Mouse (Mus musculus): ENCODE results near the gene Gm13287. TPM values are rescaled to one million over a fixed set of nuclear protein-coding genes. Genes with fewer than 3 reads are reported as not detected.
"Not testable (repeated sequence)": the region's sequence is repeated elsewhere in the genome, so short reads cannot be mapped to it uniquely, and the experiment has no call there.

Gm13287 gene
- polyA plus RNA-seq, 2 experiments: not detected

- Histone ChIP-seq H3K27me3 (ENCODE audit: control insufficient read depth, insufficient read depth, low read length) (no peaks in the 10 kb centered on the region), H3K4me3 (ENCODE audit: insufficient read depth in 1 of 2, low read depth in 2 of 2, low read length in 2 of 2) (no peak within 1 kb of the TSS), H3K4me1 (replicated peaks; ENCODE audit: control insufficient read depth in 2 of 2, insufficient read depth in 2 of 2, low read length in 1 of 2) (no peaks in the 10 kb centered on the region), H3K4me2 (ENCODE audit: low read depth) (no peak within 1 kb of the TSS), H3K27ac (no peak within 1 kb of the TSS), H3K9me3 (ENCODE audit: control insufficient read depth, low read length) (no peaks in the 10 kb centered on the region), H3K36me3 (replicated peaks; ENCODE audit: control insufficient read depth, insufficient read depth, low read depth) (no peaks in the 10 kb centered on the region), H3K9ac (replicated peaks) (no peak within 1 kb of the TSS)
- DNase-seq (ENCODE audit: low read depth in 3 of 3, low spot score in 3 of 3): no peak
- TF ChIP-seq EP300 (IDR thresholded peaks at IDR 0.05; ENCODE audit: low read depth) (no peak), CTCF (IDR thresholded peaks at IDR 0.05; ENCODE audit: low read depth) (no peak)
- no peak for ATAC-seq (ENCODE audit: insufficient read depth)
- 32% methylated on average over 3 of the region's 3 CpGs for WGBS (ENCODE audit: insufficient replicate concordance)
These were observed 12.9 kb downstream of the Gm13287 start, which contains the start of gene Ifna7 for GRCm38 (mm10) chr4:88815928-88816327. TSS of gene Ifna7 (plus strand) at chr4:88816228.

GRCm38 (mm10) chr4:88819659-88820058 lies 16.6 kb downstream of the Gm13287 start, which contains the start of gene Ifna11:
TSS of gene Ifna11 (plus strand) at chr4:88819959.
- no peak for ATAC-seq (ENCODE audit: insufficient read depth)
- 70% methylated on average over 1 of the region's 1 CpGs for WGBS (ENCODE audit: insufficient replicate concordance)

GRCm38 (mm10) chr4:88822995-88823394 lies 19.9 kb downstream of the Gm13287 start:
- Histone ChIP-seq H3K9ac (replicated peaks) (no peak overlapping the region), H3K27me3 (ENCODE audit: control insufficient read depth, insufficient read depth, low read length) (no peaks in the 10 kb centered on the region), H3K9me3 (ENCODE audit: control insufficient read depth, low read length) (no peaks in the 10 kb centered on the region), H3K4me3 (ENCODE audit: insufficient read depth in 1 of 2, low read depth in 2 of 2, low read length in 2 of 2) (no peak overlapping the region), H3K4me1 (replicated peaks; ENCODE audit: control insufficient read depth in 2 of 2, insufficient read depth in 2 of 2, low read length in 1 of 2) (no peaks in the 10 kb centered on the region), H3K36me3 (replicated peaks; ENCODE audit: control insufficient read depth, insufficient read depth, low read depth) (no peaks in the 10 kb centered on the region), H3K4me2 (ENCODE audit: low read depth) (no peak overlapping the region), H3K27ac (no peak overlapping the region)
- no peak for ATAC-seq (ENCODE audit: insufficient read depth)
- TF ChIP-seq EP300 (IDR thresholded peaks at IDR 0.05; ENCODE audit: low read depth) (no peak), CTCF (IDR thresholded peaks at IDR 0.05; ENCODE audit: low read depth) (peak; percentile 32; the same call in 1 of the 2 replicates)
- no peak for DNase-seq (ENCODE audit: low read depth in 3 of 3, low spot score in 3 of 3)
- whole genome bisulfite sequencing (ENCODE audit: insufficient replicate concordance): 18% methylated on average over 4 of the region's 4 CpGs

More at GRCm38 (mm10) chr4:88819659-88820058, 16.6 kb downstream of the Gm13287 start, which contains the start of gene Ifna11:
- Histone ChIP-seq H3K27me3 (ENCODE audit: control insufficient read depth, insufficient read depth, low read length) (no peaks in the 10 kb centered on the region), H3K27ac (no peak within 1 kb of the TSS), H3K4me1 (replicated peaks; ENCODE audit: control insufficient read depth in 2 of 2, insufficient read depth in 2 of 2, low read length in 1 of 2) (no peaks in the 10 kb centered on the region), H3K4me2 (ENCODE audit: low read depth) (no peak within 1 kb of the TSS), H3K36me3 (replicated peaks; ENCODE audit: control insufficient read depth, insufficient read depth, low read depth) (no peaks in the 10 kb centered on the region), H3K9ac (replicated peaks) (no peak within 1 kb of the TSS), H3K9me3 (ENCODE audit: control insufficient read depth, low read length) (no peaks in the 10 kb centered on the region), H3K4me3 (ENCODE audit: insufficient read depth in 1 of 2, low read depth in 2 of 2, low read length in 2 of 2) (no peak within 1 kb of the TSS)
- no peak for DNase-seq (ENCODE audit: low read depth in 3 of 3, low spot score in 3 of 3)
- TF ChIP-seq CTCF (IDR thresholded peaks at IDR 0.05; ENCODE audit: low read depth) (no peak), EP300 (IDR thresholded peaks at IDR 0.05; ENCODE audit: low read depth) (no peak)

DNA sequence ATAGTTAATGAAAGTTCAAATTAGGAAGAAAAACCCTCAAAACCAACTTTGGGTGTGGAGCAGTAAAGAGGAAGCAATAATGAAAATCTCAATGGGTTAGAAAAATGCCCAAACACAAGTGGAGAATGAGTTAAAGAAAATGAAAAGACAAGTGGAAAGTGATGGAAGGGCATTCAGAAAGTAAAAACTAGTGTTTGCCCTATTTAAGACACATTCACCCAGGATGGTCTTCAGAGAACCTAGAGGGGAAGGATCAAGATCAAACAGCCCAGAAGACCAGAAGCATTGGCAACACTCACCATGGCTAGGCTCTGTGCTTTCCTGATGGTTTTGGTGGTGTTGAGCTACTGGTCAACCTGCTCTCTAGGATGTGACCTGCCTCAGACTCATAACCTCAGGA lies 24.1 kb downstream of the Gm13287 start, which contains the start of gene Ifna6:
Ifna6 (plus strand) TSS at position 301 of the 400 bp plus-strand sequence.
- H3K36me3 ChIP-seq (replicated peaks; ENCODE audit: control insufficient read depth, insufficient read depth, low read depth); H3K27ac ChIP-seq; ATAC-seq (ENCODE audit: insufficient read depth); DNase-seq (ENCODE audit: low read depth in 3 of 3, low spot score in 3 of 3); H3K9me3 ChIP-seq (ENCODE audit: control insufficient read depth, low read length); H3K9ac ChIP-seq (replicated peaks); H3K4me1 ChIP-seq (replicated peaks; ENCODE audit: control insufficient read depth in 2 of 2, insufficient read depth in 2 of 2, low read length in 1 of 2); H3K4me2 ChIP-seq (ENCODE audit: low read depth); H3K4me3 ChIP-seq (ENCODE audit: insufficient read depth in 1 of 2, low read depth in 2 of 2, low read length in 2 of 2); H3K27me3 ChIP-seq (ENCODE audit: control insufficient read depth, insufficient read depth, low read length): not testable (repeated sequence)

GRCm38 (mm10) chr4:88830523-88830922 lies 27.5 kb downstream of the Gm13287 start:
- no peak overlapping the region for H3K4me2 ChIP-seq (ENCODE audit: low read depth)
- no peaks in the 10 kb centered on the region for H3K9me3 ChIP-seq (ENCODE audit: control insufficient read depth, low read length)
- WGBS (ENCODE audit: insufficient replicate concordance): 12% methylated on average over 4 of the region's 4 CpGs
- H3K27ac ChIP-seq: no peak overlapping the region
- DNase-seq (ENCODE audit: low read depth in 3 of 3, low spot score in 3 of 3): no peak
- no peak overlapping the region for H3K9ac ChIP-seq (replicated peaks)
- no peaks in the 10 kb centered on the region for H3K27me3 ChIP-seq (ENCODE audit: control insufficient read depth, insufficient read depth, low read length)
- no peaks in the 10 kb centered on the region for H3K36me3 ChIP-seq (replicated peaks; ENCODE audit: control insufficient read depth, insufficient read depth, low read depth)
- H3K4me3 ChIP-seq (ENCODE audit: insufficient read depth in 1 of 2, low read depth in 2 of 2, low read length in 2 of 2): no peak overlapping the region
- TF ChIP-seq CTCF (IDR thresholded peaks at IDR 0.05; ENCODE audit: low read depth): no peak; the same call in 1 of the 2 replicates
- H3K4me1 ChIP-seq (replicated peaks; ENCODE audit: control insufficient read depth in 2 of 2, insufficient read depth in 2 of 2, low read length in 1 of 2): no peaks in the 10 kb centered on the region
- no peak for ATAC-seq (ENCODE audit: insufficient read depth)

DNA sequence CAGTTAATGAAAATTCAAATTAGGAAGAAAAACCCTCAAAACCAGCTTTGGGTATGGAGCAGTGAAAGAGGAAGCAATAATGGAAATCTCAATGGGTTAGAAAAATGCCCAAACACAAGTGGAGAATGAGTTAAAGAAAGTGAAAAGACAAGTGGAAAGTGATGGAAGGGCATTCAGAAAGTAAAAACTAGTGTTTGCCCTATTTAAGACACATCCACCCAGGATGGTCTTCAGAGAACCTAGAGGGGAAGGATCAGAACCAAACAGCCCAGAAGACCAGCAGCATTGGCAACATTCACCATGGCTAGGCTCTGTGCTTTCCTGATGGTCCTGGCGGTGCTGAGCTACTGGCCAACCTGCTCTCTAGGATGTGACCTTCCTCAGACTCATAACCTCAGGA lies 32.2 kb downstream of the Gm13287 start, which contains the start of gene Ifna5:
Ifna5 (plus strand) TSS at position 301 of the 400 bp plus-strand sequence.
- not testable (repeated sequence) for H3K4me1 ChIP-seq (replicated peaks; ENCODE audit: control insufficient read depth in 2 of 2, insufficient read depth in 2 of 2, low read length in 1 of 2); H3K4me2 ChIP-seq (ENCODE audit: low read depth); H3K27me3 ChIP-seq (ENCODE audit: control insufficient read depth, insufficient read depth, low read length); H3K36me3 ChIP-seq (replicated peaks; ENCODE audit: control insufficient read depth, insufficient read depth, low read depth); ATAC-seq (ENCODE audit: insufficient read depth); H3K4me3 ChIP-seq (ENCODE audit: insufficient read depth in 1 of 2, low read depth in 2 of 2, low read length in 2 of 2); H3K9me3 ChIP-seq (ENCODE audit: control insufficient read depth, low read length); H3K27ac ChIP-seq; H3K9ac ChIP-seq (replicated peaks); DNase-seq (ENCODE audit: low read depth in 3 of 3, low spot score in 3 of 3)
- 50% methylated on average over 1 of the region's 1 CpGs for WGBS (ENCODE audit: insufficient replicate concordance)

All from liver, embryonic 14.5 days (tissue).